Mouse (Mus musculus) hindbrain, embryonic 16.5 days (tissue): ENCODE measurements around the gene Olfr871. TPM values are rescaled to one million over a fixed set of nuclear protein-coding genes. Genes with fewer than 3 reads are reported as not detected.
"Not testable (repeated sequence)": the region's sequence is repeated elsewhere in the genome, so short reads cannot be mapped to it uniquely, and the experiment has no call there.

Source experiments
- ATAC-seq: fragments of 200-750 bp; cut with Nextera tagmentation; 2 replicates; pipeline ENCODE4 v1.8.0; 2017; ENCODE audit warnings: moderate TSS enrichment, moderate library complexity
- H3K27ac ChIP-seq: fragments of 300-500 bp; sonication (generic); 2 replicates; pipeline ENCODE4 v1.5.1; 2014; ENCODE audit warnings: low read depth, mild to moderate bottlenecking, control low read depth, low read length, moderate library complexity
- H3K27me3 ChIP-seq: fragments of 300-500 bp; sonication (generic); replicated peaks from 2 replicates; pipeline ENCODE4 v1.6.1; 2014; ENCODE audit warnings: low read length; ENCODE audit not compliant: control insufficient read depth, insufficient read depth
- H3K36me3 ChIP-seq: fragments of 300-500 bp; sonication (generic); 2 replicates; pipeline ENCODE4 v1.6.1; 2014; ENCODE audit warnings: mild to moderate bottlenecking, low read length, moderate library complexity, mixed read lengths; ENCODE audit not compliant: control insufficient read depth, insufficient read depth
- H3K4me1 ChIP-seq: fragments of 300-500 bp; sonication (generic); 2 replicates; pipeline ENCODE4 v1.6.1; 2014; ENCODE audit warnings: low read depth, low read length; ENCODE audit not compliant: control insufficient read depth, insufficient read depth
- H3K4me2 ChIP-seq: fragments of 300-500 bp; sonication (generic); 2 replicates; pipeline ENCODE4 v1.6.1; 2014; ENCODE audit warnings: mild to moderate bottlenecking, low read length, control low read depth, moderate library complexity
- H3K4me3 ChIP-seq: fragments of 300-500 bp; sonication (generic); 2 replicates; pipeline ENCODE4 v1.5.1; 2014; ENCODE audit warnings: mild to moderate bottlenecking, low read length, control low read depth, moderate library complexity
- H3K9ac ChIP-seq: fragments of 300-500 bp; sonication (generic); 2 replicates; pipeline ENCODE4 v1.6.1; 2014; ENCODE audit warnings: low read depth, mild to moderate bottlenecking, control low read depth, low read length, moderate library complexity
- H3K9me3 ChIP-seq: fragments of 300-500 bp; sonication (generic); 2 replicates; pipeline ENCODE4 v1.6.1; 2014; ENCODE audit warnings: mild to moderate bottlenecking, low read length, moderate library complexity; ENCODE audit not compliant: control insufficient read depth
- WGBS: fragments of 180-500 bp; shearing (Covaris S2); extraction: QIAGEN DNeasy Blood & Tissue Kit; methylation state at CpG from one replicate; pipeline ENCODE4 v1.1.7; 2014; 5-methylcytosine and 5-hydroxymethylcytosine counted together
- polyA plus RNA-seq: library from polyadenylated mRNA; unstranded; fragments of >200 nt; fragmentation: Nextera tagmentation; extraction: Ambion mirVana; gene quantifications from 2 replicates; pipeline ENCODE4 v1.2.1, GENCODE M21; 2015

Olfr871 gene
- polyA plus RNA-seq, result not detected in 2 replicates

GRCm38 (mm10) chr9:20211907-20212306 is at the start of gene Olfr871:
Olfr871 (plus strand) TSS chr9:20212207.
- no peak within 1 kb of the TSS for H3K27ac ChIP-seq
- ATAC-seq, result no peak

GRCm38 (mm10) chr9:20173957-20174356 is 38.0 kb upstream of the Olfr871 start, which contains the start of gene Olfr870:
Olfr870 (minus strand) TSS chr9:20174057.
- H3K9me3 ChIP-seq, result peaks cover 2% of the 10 kb centered on the region; the same call in 1 of the 2 replicates
- 76% methylated on average over 2 of the region's 2 CpGs for WGBS
- H3K27ac ChIP-seq, result no peak within 1 kb of the TSS
- ATAC-seq, result no peak
- no peaks in the 10 kb centered on the region for H3K36me3 ChIP-seq
- H3K4me1 ChIP-seq, result no peaks in the 10 kb centered on the region
- H3K9ac ChIP-seq, result no peak within 1 kb of the TSS
- H3K27me3 ChIP-seq, result no peaks in the 10 kb centered on the region
- H3K4me3 ChIP-seq, result no peak within 1 kb of the TSS
- no peak within 1 kb of the TSS for H3K4me2 ChIP-seq

More at GRCm38 (mm10) chr9:20211907-20212306, at the start of gene Olfr871:
- peaks cover 5% of the 10 kb centered on the region; the same call in 1 of the 2 replicates for H3K9me3 ChIP-seq
- H3K36me3 ChIP-seq, result no peaks in the 10 kb centered on the region
- no peaks in the 10 kb centered on the region for H3K27me3 ChIP-seq
- no peak within 1 kb of the TSS for H3K4me2 ChIP-seq
- no peak within 1 kb of the TSS for H3K4me3 ChIP-seq
- no peaks in the 10 kb centered on the region for H3K4me1 ChIP-seq
- H3K9ac ChIP-seq, result no peak within 1 kb of the TSS

GRCm38 (mm10) chr9:20179463-20179862 is 32.5 kb upstream of the Olfr871 start:
- H3K4me1 ChIP-seq, result no peaks in the 10 kb centered on the region
- H3K9ac ChIP-seq, result no peak overlapping the region
- no peak for ATAC-seq
- H3K9me3 ChIP-seq, result 0 out of 2 replicates have a peak, but pooled peaks cover 2% of the 10 kb centered on the region
- no peak overlapping the region for H3K4me3 ChIP-seq
- 73% methylated on average over 5 of the region's 5 CpGs for WGBS
- no peak overlapping the region for H3K27ac ChIP-seq
- H3K27me3 ChIP-seq, result no peaks in the 10 kb centered on the region
- no peaks in the 10 kb centered on the region for H3K36me3 ChIP-seq
- H3K4me2 ChIP-seq, result no peak overlapping the region

- WGBS, result 82% methylated on average over 1 of the region's 1 CpGs
Measured at GRCm38 (mm10) chr9:20202131-20202530, 9.9 kb upstream of the Olfr871 start.

GRCm38 (mm10) chr9:20203413-20203984 is 8.5 kb upstream of the Olfr871 start:
- not testable (repeated sequence) for H3K9ac ChIP-seq, H3K4me3 ChIP-seq, H3K36me3 ChIP-seq, H3K27ac ChIP-seq, ATAC-seq, H3K9me3 ChIP-seq, H3K4me2 ChIP-seq, H3K27me3 ChIP-seq, H3K4me1 ChIP-seq
- 90% methylated on average over 7 of the region's 7 CpGs for WGBS

More at GRCm38 (mm10) chr9:20202131-20202530, 9.9 kb upstream of the Olfr871 start:
- no peaks in the 10 kb centered on the region for H3K36me3 ChIP-seq
- H3K9ac ChIP-seq, result no peak overlapping the region
- no peak overlapping the region for H3K27ac ChIP-seq
- no peaks in the 10 kb centered on the region for H3K4me1 ChIP-seq
- ATAC-seq, result no peak
- no peak overlapping the region for H3K4me2 ChIP-seq
- 0 out of 2 replicates have a peak, but pooled peaks cover 2% of the 10 kb centered on the region for H3K9me3 ChIP-seq
- no peaks in the 10 kb centered on the region for H3K27me3 ChIP-seq
- no peak overlapping the region for H3K4me3 ChIP-seq

- no peak overlapping the region for H3K4me3 ChIP-seq
- no peak for ATAC-seq
- no peaks in the 10 kb centered on the region for H3K27me3 ChIP-seq
- H3K9ac ChIP-seq, result no peak overlapping the region
- H3K36me3 ChIP-seq, result no peaks in the 10 kb centered on the region
- no peak overlapping the region for H3K27ac ChIP-seq
- 58% methylated on average over 1 of the region's 1 CpGs for WGBS
- H3K4me1 ChIP-seq, result no peaks in the 10 kb centered on the region
- H3K9me3 ChIP-seq, result peaks cover 2% of the 10 kb centered on the region; the same call in 1 of the 2 replicates
- no peak overlapping the region for H3K4me2 ChIP-seq
Measured at GRCm38 (mm10) chr9:20210812-20211211, 1.2 kb upstream of the Olfr871 start.

- H3K9me3 ChIP-seq, result peaks cover 5% of the 10 kb centered on the region; the same call in 1 of the 2 replicates
- H3K9ac ChIP-seq, result no peak overlapping the region
- no peak overlapping the region for H3K4me3 ChIP-seq
- no peak for ATAC-seq
- no peaks in the 10 kb centered on the region for H3K36me3 ChIP-seq
- H3K4me2 ChIP-seq, result no peak overlapping the region
- no peaks in the 10 kb centered on the region for H3K27me3 ChIP-seq
- 78% methylated on average over 2 of the region's 2 CpGs for WGBS
- no peaks in the 10 kb centered on the region for H3K4me1 ChIP-seq
- no peak overlapping the region for H3K27ac ChIP-seq
Measured at GRCm38 (mm10) chr9:20211477-20211876, 530 bp upstream of the Olfr871 start.

- Histone ChIP-seq H3K9ac (no peak within 1 kb of the TSS), H3K27ac (no peak within 1 kb of the TSS), H3K4me3 (no peak within 1 kb of the TSS), H3K4me1 (no peaks in the 10 kb centered on the region), H3K4me2 (no peak within 1 kb of the TSS), H3K27me3 (no peaks in the 10 kb centered on the region), H3K36me3 (no peaks in the 10 kb centered on the region), H3K9me3 (peaks cover 3% of the 10 kb centered on the region; the same call in 1 of the 2 replicates)
- ATAC-seq, result no peak
Measured at GRCm38 (mm10) chr9:20236819-20237218, 24.8 kb downstream of the Olfr871 start, which contains the start of gene Olfr872. Olfr872 (plus strand) TSS chr9:20237119.

GRCm38 (mm10) chr9:20237378-20237777 is 25.4 kb downstream of the Olfr871 start:
- Histone ChIP-seq H3K27ac (no peak overlapping the region), H3K36me3 (no peaks in the 10 kb centered on the region), H3K4me3 (no peak overlapping the region), H3K9me3 (peaks cover 4% of the 10 kb centered on the region; the same call in 1 of the 2 replicates), H3K4me2 (no peak overlapping the region), H3K9ac (no peak overlapping the region), H3K27me3 (no peaks in the 10 kb centered on the region), H3K4me1 (no peaks in the 10 kb centered on the region)
- WGBS, result 69% methylated on average over 2 of the region's 2 CpGs
- no peak for ATAC-seq
